Mouse (Mus musculus): ENCODE data around the gene Gm20388.

DNA sequence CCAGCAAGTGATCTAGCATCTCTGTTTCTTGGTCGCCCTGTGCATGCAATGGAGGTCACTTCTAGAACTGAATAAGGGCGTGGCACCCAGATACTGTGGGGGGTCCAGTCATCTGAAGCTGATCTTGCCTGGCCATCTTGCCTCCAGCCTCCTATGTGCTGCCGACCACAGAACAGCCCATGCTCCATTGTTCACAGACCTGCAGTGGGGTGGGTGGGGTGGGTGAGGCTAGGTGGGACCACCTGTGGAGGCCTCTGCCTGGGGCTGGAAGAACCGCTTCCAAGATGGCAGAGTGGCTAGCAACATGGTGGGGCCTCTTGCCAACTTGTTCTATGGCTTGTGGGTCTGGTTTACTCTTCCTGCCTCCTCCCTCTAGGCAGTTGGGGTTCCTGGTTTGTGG lies 423.0 kb downstream of the Gm20388 start:
- no peak for TF ChIP-seq ZC3H11A (IDR thresholded peaks at IDR 0.05; ENCODE audit: borderline replicate concordance, low read depth, low read length)
- no peak for TF ChIP-seq MAFK (IDR thresholded peaks at IDR 0.05; ENCODE audit: insufficient read depth, low read depth, low read length)
